Mouse (Mus musculus): ENCODE measurements around the gene Itk. TPM values are rescaled to one million over a fixed set of nuclear protein-coding genes. Genes with fewer than 3 reads are reported as not detected.

The Itk gene
- polyA plus RNA-seq, 1 experiment from 2014 or later, result not detected

GRCm38 (mm10) chr11:46404986-46405385 lies 15.7 kb upstream of the Itk start:
- Histone ChIP-seq H3K9ac (no peak overlapping the region), H3K4me3 (no peak overlapping the region), H3K36me3 (no peaks in the 10 kb centered on the region), H3K27me3 (no peaks in the 10 kb centered on the region), H3K9me3 (replicated peaks) (no peaks in the 10 kb centered on the region), H3K4me2 (replicated peaks) (no peak overlapping the region), H3K27ac (no peak overlapping the region), H3K4me1 (no peaks in the 10 kb centered on the region; the same call in 1 of the 2 replicates)
- no peak for ATAC-seq (ENCODE audit: low FRiP score)
- 82% methylated on average over 16 of the region's 16 CpGs for WGBS

- H3K9me3 ChIP-seq (replicated peaks), result no peaks in the 10 kb centered on the region
- no peak overlapping the region for H3K27ac ChIP-seq
- H3K4me1 ChIP-seq, result no peaks in the 10 kb centered on the region; the same call in 1 of the 2 replicates
- H3K4me3 ChIP-seq, result no peak overlapping the region
- no peak overlapping the region for H3K4me2 ChIP-seq (replicated peaks)
- H3K36me3 ChIP-seq, result no peaks in the 10 kb centered on the region
- no peak overlapping the region for H3K9ac ChIP-seq
- ATAC-seq (ENCODE audit: low FRiP score), result no peak
- no peaks in the 10 kb centered on the region for H3K27me3 ChIP-seq
- WGBS, result 89% methylated on average over 12 of the region's 12 CpGs
Measured at GRCm38 (mm10) chr11:46401555-46401954, 12.2 kb upstream of the Itk start.

GRCm38 (mm10) chr11:46398933-46399383 lies 9.6 kb upstream of the Itk start:
- no peaks in the 10 kb centered on the region for H3K4me1 ChIP-seq
- no peak for ATAC-seq (ENCODE audit: low FRiP score)
- H3K4me3 ChIP-seq, result no peak overlapping the region
- no peak overlapping the region for H3K27ac ChIP-seq
- no peaks in the 10 kb centered on the region for H3K36me3 ChIP-seq
- H3K9ac ChIP-seq, result no peak overlapping the region
- 70% methylated on average over 5 of the region's 5 CpGs for WGBS
- no peaks in the 10 kb centered on the region for H3K9me3 ChIP-seq (replicated peaks)
- no peaks in the 10 kb centered on the region for H3K27me3 ChIP-seq
- H3K4me2 ChIP-seq (replicated peaks), result no peak overlapping the region

GRCm38 (mm10) chr11:46398473-46398872 lies 9.2 kb upstream of the Itk start:
- no peak overlapping the region for H3K27ac ChIP-seq
- no peak overlapping the region for H3K4me2 ChIP-seq (replicated peaks)
- H3K9me3 ChIP-seq (replicated peaks), result no peaks in the 10 kb centered on the region
- no peak overlapping the region for H3K9ac ChIP-seq
- WGBS, result 90% methylated on average over 4 of the region's 4 CpGs
- no peak for ATAC-seq (ENCODE audit: low FRiP score)
- H3K36me3 ChIP-seq, result no peaks in the 10 kb centered on the region
- H3K27me3 ChIP-seq, result no peaks in the 10 kb centered on the region
- no peak overlapping the region for H3K4me3 ChIP-seq
- H3K4me1 ChIP-seq, result no peaks in the 10 kb centered on the region

- H3K9me3 ChIP-seq (replicated peaks), result no peaks in the 10 kb centered on the region
- H3K36me3 ChIP-seq, result no peaks in the 10 kb centered on the region
- no peaks in the 10 kb centered on the region for H3K4me1 ChIP-seq
- no peaks in the 10 kb centered on the region for H3K27me3 ChIP-seq
- no peak overlapping the region for H3K4me2 ChIP-seq (replicated peaks)
- H3K4me3 ChIP-seq, result no peak overlapping the region
- H3K27ac ChIP-seq, result no peak overlapping the region
- ATAC-seq (ENCODE audit: low FRiP score), result no peak
- 54% methylated on average over 2 of the region's 2 CpGs for WGBS
- no peak overlapping the region for H3K9ac ChIP-seq
Measured at GRCm38 (mm10) chr11:46397900-46398299, 8.6 kb upstream of the Itk start.

- no peaks in the 10 kb centered on the region for H3K27me3 ChIP-seq
- H3K4me1 ChIP-seq, result no peaks in the 10 kb centered on the region
- no peak overlapping the region for H3K27ac ChIP-seq
- no peak overlapping the region for H3K4me2 ChIP-seq (replicated peaks)
- no peak overlapping the region for H3K9ac ChIP-seq
- 87% methylated on average over 4 of the region's 4 CpGs for WGBS
- ATAC-seq (ENCODE audit: low FRiP score), result no peak
- no peak overlapping the region for H3K4me3 ChIP-seq
- H3K36me3 ChIP-seq, result no peaks in the 10 kb centered on the region
- H3K9me3 ChIP-seq (replicated peaks), result no peaks in the 10 kb centered on the region
Measured at GRCm38 (mm10) chr11:46396860-46397179, 7.5 kb upstream of the Itk start.

GRCm38 (mm10) chr11:46396167-46396859 lies 7.0 kb upstream of the Itk start, which contains the start of gene Fam71b:
TSS of gene Fam71b (plus strand) at chr11:46396559.
- ATAC-seq (ENCODE audit: low FRiP score), result no peak

GRCm38 (mm10) chr11:46395698-46396097 lies 6.4 kb upstream of the Itk start:
- Histone ChIP-seq H3K4me3 (no peak overlapping the region), H3K27me3 (no peaks in the 10 kb centered on the region), H3K36me3 (no peaks in the 10 kb centered on the region), H3K4me2 (replicated peaks) (no peak overlapping the region), H3K9ac (no peak overlapping the region), H3K9me3 (replicated peaks) (no peaks in the 10 kb centered on the region), H3K4me1 (no peaks in the 10 kb centered on the region), H3K27ac (no peak overlapping the region)
- 94% methylated on average over 2 of the region's 2 CpGs for WGBS
- no peak for ATAC-seq (ENCODE audit: low FRiP score)

More at GRCm38 (mm10) chr11:46396167-46396859, 7.0 kb upstream of the Itk start, which contains the start of gene Fam71b:
- no peak within 1 kb of the TSS for H3K4me3 ChIP-seq
- no peaks in the 10 kb centered on the region for H3K4me1 ChIP-seq
- no peak within 1 kb of the TSS for H3K27ac ChIP-seq
- H3K9me3 ChIP-seq (replicated peaks), result no peaks in the 10 kb centered on the region
- no peak within 1 kb of the TSS for H3K9ac ChIP-seq
- H3K4me2 ChIP-seq (replicated peaks), result no peak within 1 kb of the TSS
- 76% methylated on average over 13 of the region's 13 CpGs for WGBS
- H3K36me3 ChIP-seq, result no peaks in the 10 kb centered on the region
- H3K27me3 ChIP-seq, result no peaks in the 10 kb centered on the region

GRCm38 (mm10) chr11:46395088-46395487 lies 5.8 kb upstream of the Itk start:
- no peaks in the 10 kb centered on the region for H3K9me3 ChIP-seq (replicated peaks)
- no peaks in the 10 kb centered on the region for H3K4me1 ChIP-seq
- H3K27ac ChIP-seq, result no peak overlapping the region
- no peak overlapping the region for H3K4me2 ChIP-seq (replicated peaks)
- no peaks in the 10 kb centered on the region for H3K36me3 ChIP-seq
- 100% methylated on average over 2 of the region's 2 CpGs for WGBS
- no peak for ATAC-seq (ENCODE audit: low FRiP score)
- H3K27me3 ChIP-seq, result no peaks in the 10 kb centered on the region
- no peak overlapping the region for H3K4me3 ChIP-seq
- no peak overlapping the region for H3K9ac ChIP-seq

- Histone ChIP-seq H3K4me1 (no peaks in the 10 kb centered on the region), H3K9me3 (replicated peaks) (no peaks in the 10 kb centered on the region), H3K9ac (no peak overlapping the region), H3K4me3 (no peak overlapping the region), H3K27me3 (no peaks in the 10 kb centered on the region), H3K4me2 (replicated peaks) (no peak overlapping the region), H3K27ac (no peak overlapping the region), H3K36me3 (no peaks in the 10 kb centered on the region)
- no peak for ATAC-seq (ENCODE audit: low FRiP score)
- WGBS, result 84% methylated on average over 4 of the region's 4 CpGs
Measured at GRCm38 (mm10) chr11:46393413-46393812, 4.1 kb upstream of the Itk start.

- no peak overlapping the region for H3K4me3 ChIP-seq
- H3K9ac ChIP-seq, result no peak overlapping the region
- H3K4me1 ChIP-seq, result no peaks in the 10 kb centered on the region
- H3K4me2 ChIP-seq (replicated peaks), result no peak overlapping the region
- no peak overlapping the region for H3K27ac ChIP-seq
- no peaks in the 10 kb centered on the region for H3K27me3 ChIP-seq
- no peaks in the 10 kb centered on the region for H3K36me3 ChIP-seq
- H3K9me3 ChIP-seq (replicated peaks), result no peaks in the 10 kb centered on the region
- WGBS, result 86% methylated on average over 7 of the region's 7 CpGs
- ATAC-seq (ENCODE audit: low FRiP score), result no peak
Measured at GRCm38 (mm10) chr11:46392890-46393289, 3.6 kb upstream of the Itk start.

- H3K4me1 ChIP-seq, result no peaks in the 10 kb centered on the region
- ATAC-seq (ENCODE audit: low FRiP score), result no peak
- H3K27ac ChIP-seq, result no peak overlapping the region
- H3K27me3 ChIP-seq, result no peaks in the 10 kb centered on the region
- H3K9ac ChIP-seq, result no peak overlapping the region
- no peaks in the 10 kb centered on the region for H3K9me3 ChIP-seq (replicated peaks)
- H3K36me3 ChIP-seq, result no peaks in the 10 kb centered on the region
- WGBS, result 52% methylated on average over 3 of the region's 3 CpGs
- H3K4me2 ChIP-seq (replicated peaks), result no peak overlapping the region
- no peak overlapping the region for H3K4me3 ChIP-seq
Measured at GRCm38 (mm10) chr11:46390621-46391020, 1.3 kb upstream of the Itk start.

- no peak for ATAC-seq (ENCODE audit: low FRiP score)
- Histone ChIP-seq H3K27ac (no peak overlapping the region), H3K27me3 (no peaks in the 10 kb centered on the region), H3K4me3 (no peak overlapping the region), H3K9me3 (replicated peaks) (no peaks in the 10 kb centered on the region), H3K4me1 (no peaks in the 10 kb centered on the region), H3K9ac (no peak overlapping the region), H3K4me2 (replicated peaks) (no peak overlapping the region), H3K36me3 (no peaks in the 10 kb centered on the region)
- 78% methylated on average over 6 of the region's 6 CpGs for WGBS
Measured at GRCm38 (mm10) chr11:46388438-46388837, 877 bp downstream of the Itk start.
